Mouse (Mus musculus) lung, postnatal 0 days (tissue): ENCODE results near the gene Cnga1.

Experiments used
- CTCF ChIP-seq: IDR thresholded peaks from 2 replicates; pipeline ENCODE4 v1.5.1; 2016; ENCODE audit warnings: antibody characterized with exemption, mild to moderate bottlenecking
- EP300 ChIP-seq: IDR thresholded peaks from 2 replicates; pipeline ENCODE4 v1.6.1; 2016; ENCODE audit warnings: antibody characterized with exemption, mild to moderate bottlenecking, control low read depth

- no peak for TF ChIP-seq CTCF
- no peak for TF ChIP-seq EP300
Measured at GRCm38 (mm10) chr5:72621022-72621421, 23.1 kb downstream of the Cnga1 start.
